ENCODE assay signal across 17 mouse cellular contexts in genomic region chr10:77450159-77450464, GRCm38 (mm10). TPM values are rescaled to one million over a fixed set of nuclear protein-coding genes. Genes with fewer than 3 reads are reported as not detected.
DNase-seq lines count a peak whose midpoint lies in the region; ATAC-seq and TF ChIP-seq lines count a peak whose summit lies in the region.
"Had no signal": no experiment of that assay in that cellular context is flagged by ENCODE, and none has a peak within 500 bp of the region (broad histone marks: within the 10 kb centered on the region; RNA-seq: fewer than 3 reads in every experiment).

No protein-coding gene starts in this region.

- no peak overlapping the region for H3K4me3 ChIP-seq in heart, adult 2 months
- H3K4me3 ChIP-seq in hindbrain, embryonic 10.5 days = no peak overlapping the region
- no peak overlapping the region for H3K4me3 ChIP-seq in hindbrain, embryonic 16.5 days (ENCODE audit: low read length)
- H3K4me3 ChIP-seq in C2C12 (ENCODE audit: insufficient read depth, poor library complexity, severe bottlenecking) = no peak overlapping the region
- H3K4me3 ChIP-seq in embryonic fibroblast, embryonic 13.5 days (ENCODE audit: insufficient read depth, low read length) = no peak overlapping the region
- no peak overlapping the region for H3K4me3 ChIP-seq in layer of hippocampus, adult 2 months
- H3K4me3 ChIP-seq in midbrain, embryonic 16.5 days (ENCODE audit: low read depth, low read length) = no peak overlapping the region
- H3K4me3 ChIP-seq: forebrain, embryonic 13.5 days had no signal

- intact Hi-C loops in heart, adult 2 months (cut with DNase I) = no loop called here
- intact Hi-C loops in heart, postnatal 25 days (cut with DNase I) = no loop called here

- TF ChIP-seq CTCF in heart, adult 2 months (IDR thresholded peaks at IDR 0.05) = no peak
- TF ChIP-seq CTCF in C2C12 (IDR thresholded peaks at IDR 0.05; ENCODE audit: control insufficient read depth, insufficient read depth, insufficient read length) = no peak
- TF ChIP-seq CTCF in embryonic fibroblast, embryonic 13.5 days (IDR thresholded peaks at IDR 0.05; ENCODE audit: borderline replicate concordance, insufficient read depth, low read length) = no peak
- no peak for TF ChIP-seq CTCF in layer of hippocampus, adult 2 months (conservative IDR thresholded peaks at IDR 0.05)

- H3ac ChIP-seq in C2C12 (ENCODE audit: control insufficient read depth, insufficient read length, low read depth) = peak overlapping the region; percentile 36

- no peaks in the 10 kb centered on the region for H3K79me2 ChIP-seq in heart, adult 2 months (replicated peaks; ENCODE audit: control insufficient read depth, insufficient read depth, low read length)
- no peaks in the 10 kb centered on the region for H3K79me2 ChIP-seq in C2C12 (ENCODE audit: control insufficient read depth, insufficient read depth)

- no peak for DNase-seq in heart, adult 2 months
- DNase-seq in heart, postnatal 25 days (ENCODE audit: low spot score) = no peak
- no peak for DNase-seq in hindbrain, embryonic 10.5 days (ENCODE audit: low spot score)
- no peak for DNase-seq in layer of hippocampus, adult 2 months (ENCODE audit: low spot score in 2 of 2)
- DNase-seq: B cell, adult 2 months; cerebellum, postnatal 14 days; kidney, adult 9 months; layer of hippocampus, postnatal 36 days; left cerebral cortex, postnatal 4 days had no signal

- H3K27ac ChIP-seq in heart, adult 2 months = peak overlapping the region; percentile 77
- H3K27ac ChIP-seq in hindbrain, embryonic 10.5 days = 0 out of 2 replicates have a peak overlapping the region, but pooled peaks have one; percentile 30
- H3K27ac ChIP-seq in hindbrain, embryonic 16.5 days (ENCODE audit: low read depth, low read length) = no peak overlapping the region
- H3K27ac ChIP-seq in embryonic fibroblast, embryonic 13.5 days (ENCODE audit: insufficient read depth, low read length) = peak overlapping the region; percentile 70; the same call in 1 of the 2 replicates
- no peak overlapping the region for H3K27ac ChIP-seq in layer of hippocampus, adult 2 months
- no peak overlapping the region for H3K27ac ChIP-seq in midbrain, embryonic 16.5 days (ENCODE audit: low read length)
- H3K27ac ChIP-seq: embryonic facial prominence, embryonic 15.5 days; forebrain, embryonic 13.5 days; macrophage had no signal

- H3K36me3 ChIP-seq in heart, adult 2 months (ENCODE audit: control insufficient read depth, insufficient read depth, low read length) = no peaks in the 10 kb centered on the region; the same call in 1 of the 2 replicates
- no peaks in the 10 kb centered on the region for H3K36me3 ChIP-seq in hindbrain, embryonic 10.5 days
- no peaks in the 10 kb centered on the region for H3K36me3 ChIP-seq in hindbrain, embryonic 16.5 days (ENCODE audit: control insufficient read depth, insufficient read depth, low read length)
- no peaks in the 10 kb centered on the region for H3K36me3 ChIP-seq in C2C12 (ENCODE audit: control insufficient read depth, insufficient read depth)
- H3K36me3 ChIP-seq in midbrain, embryonic 16.5 days (ENCODE audit: control insufficient read depth, insufficient read depth, low read length) = no peaks in the 10 kb centered on the region
- H3K36me3 ChIP-seq: embryonic facial prominence, embryonic 15.5 days had no signal

- TF ChIP-seq EP300 in heart, adult 2 months (IDR thresholded peaks at IDR 0.05; ENCODE audit: insufficient read depth, low read depth, low read length) = no peak

- ATAC-seq in hindbrain, embryonic 16.5 days = no peak
- ATAC-seq in midbrain, embryonic 16.5 days = no peak
- ATAC-seq: forebrain, embryonic 13.5 days; inflammation-experienced regulatory T-cells, adult 6 months had no signal

- no peaks in the 10 kb centered on the region for H3K27me3 ChIP-seq in heart, adult 2 months (ENCODE audit: control insufficient read depth, insufficient read depth, low read length)
- no peaks in the 10 kb centered on the region for H3K27me3 ChIP-seq in hindbrain, embryonic 10.5 days (ENCODE audit: insufficient read depth, poor library complexity, severe bottlenecking)
- H3K27me3 ChIP-seq in hindbrain, embryonic 16.5 days (replicated peaks; ENCODE audit: control insufficient read depth, insufficient read depth, low read length) = no peaks in the 10 kb centered on the region
- H3K27me3 ChIP-seq in C2C12 (ENCODE audit: control insufficient read depth, insufficient read depth, insufficient read length) = peaks cover 4% of the 10 kb centered on the region
- no peaks in the 10 kb centered on the region for H3K27me3 ChIP-seq in midbrain, embryonic 16.5 days (ENCODE audit: control insufficient read depth, insufficient read depth, low read depth, low read length)
- H3K27me3 ChIP-seq: forebrain, embryonic 13.5 days had no signal

- H3K9me3 ChIP-seq in hindbrain, embryonic 10.5 days = peaks cover 3% of the 10 kb centered on the region
- H3K9me3 ChIP-seq in hindbrain, embryonic 16.5 days (ENCODE audit: control insufficient read depth, low read length) = no peaks in the 10 kb centered on the region
- H3K9me3 ChIP-seq in midbrain, embryonic 16.5 days (replicated peaks; ENCODE audit: control insufficient read depth, low read length, poor library complexity, severe bottlenecking) = peaks cover 2% of the 10 kb centered on the region; the same call in 1 of the 2 replicates
- H3K9me3 ChIP-seq: forebrain, embryonic 13.5 days had no signal

- no peak for TF ChIP-seq POLR2A in heart, adult 2 months (IDR thresholded peaks at IDR 0.05; ENCODE audit: insufficient read depth, low read depth, low read length)
- no peak for TF ChIP-seq POLR2A in embryonic fibroblast, embryonic 13.5 days (IDR thresholded peaks at IDR 0.05; ENCODE audit: low read depth, low read length)

- H3K4me2 ChIP-seq in hindbrain, embryonic 16.5 days (ENCODE audit: low read length) = no peak overlapping the region
- no peak overlapping the region for H3K4me2 ChIP-seq in midbrain, embryonic 16.5 days (ENCODE audit: low read length)
- H3K4me2 ChIP-seq: forebrain, embryonic 13.5 days had no signal

- peaks cover 20% of the 10 kb centered on the region for H3K4me1 ChIP-seq in heart, adult 2 months (ENCODE audit: control insufficient read depth, insufficient read depth, low read length)
- peaks cover 40% of the 10 kb centered on the region for H3K4me1 ChIP-seq in hindbrain, embryonic 10.5 days (replicated peaks)
- H3K4me1 ChIP-seq in hindbrain, embryonic 16.5 days (ENCODE audit: control insufficient read depth, insufficient read depth, low read depth, low read length) = no peaks in the 10 kb centered on the region
- H3K4me1 ChIP-seq in embryonic fibroblast, embryonic 13.5 days (ENCODE audit: control insufficient read depth, insufficient read depth, low read length) = peaks cover 8% of the 10 kb centered on the region
- no peaks in the 10 kb centered on the region for H3K4me1 ChIP-seq in midbrain, embryonic 16.5 days (ENCODE audit: control insufficient read depth, insufficient read depth, low read length)
- H3K4me1 ChIP-seq: forebrain, embryonic 13.5 days had no signal

- no peak overlapping the region for H3K9ac ChIP-seq in heart, adult 2 months (ENCODE audit: low read depth, low read length)
- no peak overlapping the region for H3K9ac ChIP-seq in hindbrain, embryonic 16.5 days (ENCODE audit: low read depth, low read length)
- H3K9ac ChIP-seq in midbrain, embryonic 16.5 days (ENCODE audit: low read depth, low read length) = no peak overlapping the region
- H3K9ac ChIP-seq: embryonic facial prominence, embryonic 15.5 days; forebrain, embryonic 13.5 days had no signal

- no peaks in the 10 kb centered on the region for H3K79me3 ChIP-seq in C2C12 (ENCODE audit: low read depth)

TF ChIP-seq in C2C12, 6 proteins besides CTCF, POLR2A, EP300 and RAD21:
- TF ChIP-seq USF1 (IDR thresholded peaks at IDR 0.05; ENCODE audit: low read depth) = no peak
- no peak for TF ChIP-seq MAX (IDR thresholded peaks at IDR 0.05)
- TF ChIP-seq CEBPB (IDR thresholded peaks at IDR 0.05; ENCODE audit: low read depth) = no peak
- no peak for TF ChIP-seq MYOD1 (IDR thresholded peaks at IDR 0.05; ENCODE audit: control insufficient read depth, insufficient read length, low read depth)
- TF ChIP-seq FOSL1 (IDR thresholded peaks at IDR 0.05; ENCODE audit: insufficient read depth, low read length, poor library complexity, severe bottlenecking) = no peak
- no peak for TF ChIP-seq MYOG (IDR thresholded peaks at IDR 0.05; ENCODE audit: control insufficient read depth, extremely low read depth, insufficient read length)

RNA-seq across cellular contexts. Expression of gene Adarb1, which starts 32.0 kb away (rescaled TPM):
- total RNA-seq in heart, adult 2 months (2021) = 10 to 100 TPM; 17.1 to 17.2 TPM
- 11.4 and 17.2 TPM in 2 replicates for polyA plus RNA-seq in heart, adult 2 months (2012; rRNA removed)
- total RNA-seq in heart, postnatal 25 days (2021) = 10 to 100 TPM; 16.7 to 19.7 TPM
- polyA plus RNA-seq in hindbrain, embryonic 10.5 days (2016; fragmentation: Nextera tagmentation; extraction: Ambion mirVana) = 5.7 and 7.8 TPM in 2 replicates
- 19.9 and 20.6 TPM in 2 replicates for polyA plus RNA-seq in hindbrain, embryonic 16.5 days (2015; fragmentation: Nextera tagmentation; extraction: Ambion mirVana)
- polyA plus RNA-seq in C2C12 (2012; fragmentation: generic; extraction: Trizol) = 3.3 TPM
- polyA plus RNA-seq in embryonic fibroblast, embryonic 13.5 days (2011; ENCODE audit: insufficient read length, low read depth, missing spikeins) = 10.3 and 11.5 TPM in 2 replicates
- 100 to 1,000 TPM; 110 to 120 TPM for total RNA-seq in layer of hippocampus, adult 2 months (2021)
- 16.9 and 18.2 TPM in 2 replicates for polyA plus RNA-seq in midbrain, embryonic 16.5 days (2015; fragmentation: Nextera tagmentation; extraction: Ambion mirVana)

Comparison
In these comparisons a context has a peak if more than half of its experiments do, and no peak if none do; other contexts are left out.
1. H3K27ac ChIP-seq: peak in heart, adult 2 months (single experiment), hindbrain, embryonic 10.5 days (single experiment) and embryonic fibroblast, embryonic 13.5 days (single experiment); none in hindbrain, embryonic 16.5 days (single experiment), layer of hippocampus, adult 2 months (single experiment) and midbrain, embryonic 16.5 days (single experiment).